Mouse (Mus musculus) ES-Bruce4 (cell line): ENCODE data around the gene Chd6. TPM values are rescaled to one million over a fixed set of nuclear protein-coding genes. Genes with fewer than 3 reads are reported as not detected.

Experiments
- H3K27ac ChIP-seq: 2 replicates; pipeline ENCODE4 v1.5.1; 2012; ENCODE audit warnings: low read length, inconsistent platforms; ENCODE audit not compliant: insufficient read depth
- H3K27me3 ChIP-seq: 2 replicates; pipeline ENCODE4 v1.6.1; 2012; ENCODE audit warnings: mild to moderate bottlenecking, low read length, inconsistent platforms; ENCODE audit not compliant: control insufficient read depth, poor library complexity, insufficient read depth, severe bottlenecking
- H3K36me3 ChIP-seq: 2 replicates; pipeline ENCODE4 v1.6.1; 2012; ENCODE audit warnings: inconsistent platforms, mild to moderate bottlenecking, low read length, moderate library complexity; ENCODE audit not compliant: control insufficient read depth, poor library complexity, insufficient read depth, severe bottlenecking
- H3K4me1 ChIP-seq: one replicate; pipeline ENCODE4 v1.8.1; 2011; ENCODE audit warnings: low read length; ENCODE audit not compliant: control insufficient read depth, insufficient read depth
- H3K4me3 ChIP-seq: 2 replicates; pipeline ENCODE4 v1.5.1; 2011; ENCODE audit warnings: low read depth, mild to moderate bottlenecking, low read length
- H3K9ac ChIP-seq: 2 replicates; pipeline ENCODE4 v1.6.1; 2012; ENCODE audit warnings: low read depth, mild to moderate bottlenecking, inconsistent platforms; ENCODE audit not compliant: poor library complexity, severe bottlenecking
- H3K9me3 ChIP-seq: replicated peaks from 2 replicates; pipeline ENCODE4 v1.6.1; 2012; ENCODE audit warnings: mild to moderate bottlenecking, low read length, inconsistent platforms; ENCODE audit not compliant: control insufficient read depth, poor library complexity, insufficient read depth, severe bottlenecking
- CTCF ChIP-seq: IDR thresholded peaks from one replicate; pipeline ENCODE4 v1.8.1; 2011; ENCODE audit warnings: low read depth, low read length
- EP300 ChIP-seq: IDR thresholded peaks from 2 replicates; pipeline ENCODE4 v1.6.1; 2011; ENCODE audit warnings: low read depth, low read length; ENCODE audit not compliant: insufficient read depth
- POLR2A ChIP-seq: IDR thresholded peaks from one replicate; pipeline ENCODE4 v1.8.1; 2011; ENCODE audit warnings: low read length; ENCODE audit not compliant: insufficient read depth
- polyA plus RNA-seq: library from polyadenylated mRNA; stranded (reverse); fragments of >200 nt; gene quantifications from 2 replicates; pipeline ENCODE4 v1.2.4, GENCODE M21; 2011; ENCODE audit warnings: low read depth; ENCODE audit not compliant: missing spikeins, insufficient read depth, insufficient read length

Gene Chd6
- polyA plus RNA-seq, 1 experiment: 90.4 TPM

DNA sequence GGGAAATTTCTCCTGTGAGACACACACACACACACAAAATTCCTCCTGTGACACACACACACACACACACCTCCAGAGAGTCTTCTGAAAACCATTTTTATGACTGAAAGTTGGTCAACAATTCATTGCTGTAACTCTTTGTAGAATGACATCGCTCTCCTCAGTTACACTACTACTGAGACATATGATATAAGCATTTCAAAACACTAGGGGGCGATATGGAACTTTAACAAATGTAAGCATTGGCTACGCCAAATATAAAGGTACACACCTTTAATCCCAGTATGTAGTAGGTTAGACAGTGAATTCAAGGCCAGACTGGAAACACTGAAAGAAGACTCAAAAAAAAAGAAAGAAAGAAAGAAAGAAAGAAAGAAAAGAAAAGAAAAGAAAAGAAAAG lies 18.7 kb downstream of the Chd6 start:
- Histone ChIP-seq H3K9me3 (no peaks in the 10 kb centered on the region), H3K4me1 (no peaks in the 10 kb centered on the region), H3K27me3 (no peaks in the 10 kb centered on the region), H3K9ac (no peak overlapping the region), H3K27ac (no peak overlapping the region), H3K36me3 (peaks cover 2% of the 10 kb centered on the region; the same call in 1 of the 2 replicates), H3K4me3 (no peak overlapping the region)
- no peak for TF ChIP-seq POLR2A
- no peak for TF ChIP-seq CTCF
- TF ChIP-seq EP300: no peak

DNA sequence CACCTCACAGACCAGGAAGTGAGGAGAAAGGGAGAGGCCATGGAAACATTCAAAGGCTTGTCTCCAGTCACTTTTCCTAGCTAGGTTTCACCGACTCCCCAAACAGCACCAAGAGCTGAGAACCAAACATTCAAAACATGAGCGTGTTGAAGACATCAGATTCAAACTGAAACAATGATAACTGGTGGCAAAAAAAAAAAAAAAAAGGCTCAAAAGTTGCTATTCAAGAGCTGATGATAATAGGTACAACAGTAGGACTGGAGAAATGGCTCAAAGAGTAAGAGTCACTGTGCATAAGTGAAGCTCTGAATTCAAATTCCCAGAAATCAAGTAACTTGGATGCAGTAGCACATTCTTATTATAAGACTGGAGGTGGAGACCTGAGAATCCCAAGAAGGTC lies 30.3 kb downstream of the Chd6 start:
- TF ChIP-seq EP300 (no peak), CTCF (no peak), POLR2A (no peak)
- H3K4me3 ChIP-seq: no peak overlapping the region
- no peaks in the 10 kb centered on the region for H3K9me3 ChIP-seq
- H3K36me3 ChIP-seq: no peaks in the 10 kb centered on the region
- H3K27me3 ChIP-seq: no peaks in the 10 kb centered on the region
- no peak overlapping the region for H3K27ac ChIP-seq
- no peaks in the 10 kb centered on the region for H3K4me1 ChIP-seq
- no peak overlapping the region for H3K9ac ChIP-seq

DNA sequence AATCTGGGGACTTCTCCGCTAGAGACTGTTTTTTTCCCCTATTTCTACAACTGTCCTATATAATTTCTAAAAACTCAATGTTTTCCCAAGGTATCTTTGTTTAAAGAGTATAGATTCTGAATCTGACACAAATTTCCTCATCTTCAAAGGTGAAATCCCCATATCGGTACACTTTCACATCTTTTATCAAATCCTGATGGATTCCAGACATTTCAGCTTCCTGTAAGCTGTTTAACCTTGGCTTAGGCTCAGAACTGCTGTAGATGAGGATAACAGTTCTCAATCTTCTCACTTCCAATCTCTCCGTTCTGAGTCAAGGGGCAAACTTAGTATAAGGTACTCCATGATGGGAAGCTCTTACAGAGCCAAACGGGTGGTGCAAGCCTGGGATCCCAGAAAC lies 32.6 kb downstream of the Chd6 start:
- Histone ChIP-seq H3K27me3 (no peaks in the 10 kb centered on the region), H3K27ac (no peak overlapping the region), H3K9me3 (no peaks in the 10 kb centered on the region), H3K9ac (no peak overlapping the region), H3K4me3 (no peak overlapping the region), H3K4me1 (no peaks in the 10 kb centered on the region), H3K36me3 (no peaks in the 10 kb centered on the region)
- TF ChIP-seq CTCF (no peak), POLR2A (no peak), EP300 (no peak)

DNA sequence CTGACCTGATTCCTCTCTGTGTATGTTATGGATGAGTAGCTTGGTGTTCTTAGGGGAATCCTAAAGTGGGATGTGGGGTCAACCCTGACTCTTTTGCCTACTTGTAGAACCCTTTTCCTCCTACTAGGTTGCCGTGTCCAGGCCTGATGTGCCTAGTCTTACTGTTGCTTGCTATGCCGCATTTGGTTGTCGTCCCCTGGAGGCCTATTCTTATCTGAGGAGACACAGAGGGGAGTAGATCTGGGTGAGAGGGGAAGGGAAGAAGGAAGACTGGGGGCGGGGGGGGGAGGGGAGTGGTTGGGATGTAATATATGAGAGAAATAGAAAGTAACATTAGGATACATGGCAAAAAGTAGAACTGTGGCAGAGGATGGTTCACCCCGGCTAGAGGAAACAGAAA lies 33.3 kb downstream of the Chd6 start:
- no peak for TF ChIP-seq EP300
- TF ChIP-seq POLR2A: no peak
- no peak for TF ChIP-seq CTCF
- Histone ChIP-seq H3K4me1 (no peaks in the 10 kb centered on the region), H3K36me3 (no peaks in the 10 kb centered on the region), H3K4me3 (no peak overlapping the region), H3K9ac (no peak overlapping the region), H3K27me3 (no peaks in the 10 kb centered on the region), H3K27ac (no peak overlapping the region), H3K9me3 (no peaks in the 10 kb centered on the region)

GRCm38 (mm10) chr2:161066097-161066759 lies 42.6 kb downstream of the Chd6 start:
- no peak for TF ChIP-seq POLR2A
- no peak for TF ChIP-seq CTCF
- TF ChIP-seq EP300: no peak
- H3K4me1 ChIP-seq: no peaks in the 10 kb centered on the region
- H3K4me3 ChIP-seq: no peak overlapping the region
- no peak overlapping the region for H3K27ac ChIP-seq
- H3K9ac ChIP-seq: no peak overlapping the region
- no peaks in the 10 kb centered on the region for H3K36me3 ChIP-seq
- H3K9me3 ChIP-seq: no peaks in the 10 kb centered on the region
- no peaks in the 10 kb centered on the region for H3K27me3 ChIP-seq

DNA sequence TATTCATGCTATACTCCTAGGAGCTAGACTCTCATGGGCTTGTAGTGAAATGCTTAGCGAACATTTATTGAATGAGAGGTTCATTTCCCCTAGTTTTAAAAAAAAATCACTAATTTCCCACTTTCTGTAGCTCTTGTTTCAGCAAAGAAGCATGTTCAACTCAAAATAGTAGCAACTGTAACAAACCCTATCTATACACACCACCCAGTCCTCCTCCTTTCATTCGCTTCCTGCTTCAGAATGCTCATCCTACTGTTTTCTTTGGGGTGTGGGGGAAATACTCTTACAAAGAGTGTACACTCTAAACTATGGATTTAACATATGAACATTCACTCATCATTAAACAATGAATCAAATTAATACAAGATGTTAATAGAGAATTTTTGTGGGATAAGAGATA lies 43.3 kb downstream of the Chd6 start:
- no peaks in the 10 kb centered on the region for H3K4me1 ChIP-seq
- no peak overlapping the region for H3K27ac ChIP-seq
- no peaks in the 10 kb centered on the region for H3K27me3 ChIP-seq

More for the DNA sequence above, 43.3 kb downstream of the Chd6 start:
- Histone ChIP-seq H3K9me3 (no peaks in the 10 kb centered on the region), H3K36me3 (no peaks in the 10 kb centered on the region), H3K9ac (no peak overlapping the region), H3K4me3 (no peak overlapping the region)
- no peak for TF ChIP-seq CTCF
- no peak for TF ChIP-seq POLR2A
- TF ChIP-seq EP300: no peak
